Mouse (Mus musculus): ENCODE measurements around the gene Mrpl34. TPM values are rescaled to one million over a fixed set of nuclear protein-coding genes. Genes with fewer than 3 reads are reported as not detected.

Mrpl34 gene
- polyA plus RNA-seq, 1 experiment from 2014 or later = 238 TPM

- 94% methylated on average over 4 of the region's 4 CpGs for WGBS
These were observed 40.6 kb downstream of the Mrpl34 start for GRCm38 (mm10) chr8:71505326-71505725.

GRCm38 (mm10) chr8:71505979-71506378, 41.2 kb downstream of the Mrpl34 start:
- Histone ChIP-seq H3K36me3 (no peaks in the 10 kb centered on the region), H3K4me3 (no peak overlapping the region), H3K9me3 (replicated peaks) (no peaks in the 10 kb centered on the region), H3K27me3 (ENCODE audit: low read depth, poor library complexity, severe bottlenecking) (peaks cover 67% of the 10 kb centered on the region), H3K27ac (replicated peaks) (no peak overlapping the region), H3K4me1 (peaks cover 27% of the 10 kb centered on the region)
- WGBS = 85% methylated on average over 4 of the region's 4 CpGs
- no peak for DNase-seq (ENCODE audit: low spot score)

More at GRCm38 (mm10) chr8:71505326-71505725, 40.6 kb downstream of the Mrpl34 start:
- H3K27me3 ChIP-seq (ENCODE audit: low read depth, poor library complexity, severe bottlenecking) = peaks cover 60% of the 10 kb centered on the region
- H3K4me1 ChIP-seq = peaks cover 27% of the 10 kb centered on the region
- no peaks in the 10 kb centered on the region for H3K36me3 ChIP-seq
- H3K4me3 ChIP-seq = no peak overlapping the region
- no peak for DNase-seq (ENCODE audit: low spot score)
- no peaks in the 10 kb centered on the region for H3K9me3 ChIP-seq (replicated peaks)
- no peak overlapping the region for H3K27ac ChIP-seq (replicated peaks)

GRCm38 (mm10) chr8:71507589-71508104, 42.9 kb downstream of the Mrpl34 start:
- WGBS = under 1% methylated on average over 61 of the region's 61 CpGs
- H3K4me1 ChIP-seq = peaks cover 27% of the 10 kb centered on the region
- H3K27ac ChIP-seq (replicated peaks) = no peak overlapping the region
- no peaks in the 10 kb centered on the region for H3K9me3 ChIP-seq (replicated peaks)
- peak; percentile 83 for DNase-seq (ENCODE audit: low spot score)
- no peaks in the 10 kb centered on the region for H3K36me3 ChIP-seq
- peaks cover 77% of the 10 kb centered on the region for H3K27me3 ChIP-seq (ENCODE audit: low read depth, poor library complexity, severe bottlenecking)
- H3K4me3 ChIP-seq = peak overlapping the region; percentile 56

GRCm38 (mm10) chr8:71509316-71509715, 44.6 kb downstream of the Mrpl34 start:
- Histone ChIP-seq H3K27ac (replicated peaks) (no peak overlapping the region), H3K4me1 (peaks cover 23% of the 10 kb centered on the region), H3K36me3 (no peaks in the 10 kb centered on the region), H3K4me3 (no peak overlapping the region), H3K9me3 (replicated peaks) (no peaks in the 10 kb centered on the region), H3K27me3 (ENCODE audit: low read depth, poor library complexity, severe bottlenecking) (peaks cover 80% of the 10 kb centered on the region)
- no peak for DNase-seq (ENCODE audit: low spot score)
- 71% methylated on average over 2 of the region's 2 CpGs for whole genome bisulfite sequencing

- no peaks in the 10 kb centered on the region for H3K9me3 ChIP-seq (replicated peaks)
- peaks cover 58% of the 10 kb centered on the region for H3K27me3 ChIP-seq (ENCODE audit: low read depth, poor library complexity, severe bottlenecking)
- WGBS = 71% methylated on average over 14 of the region's 14 CpGs
- 0 out of 2 replicates have a peak within 1 kb of the TSS, but pooled peaks have one; percentile 14 for H3K4me3 ChIP-seq
- peaks cover 23% of the 10 kb centered on the region for H3K4me1 ChIP-seq
- no peak for DNase-seq (ENCODE audit: low spot score)
- H3K36me3 ChIP-seq = no peaks in the 10 kb centered on the region
- no peak within 1 kb of the TSS for H3K27ac ChIP-seq (replicated peaks)
These were observed 46.9 kb downstream of the Mrpl34 start, which contains the start of gene Plvap for GRCm38 (mm10) chr8:71511644-71512043. TSS of gene Plvap (minus strand) at chr8:71511752.

- Histone ChIP-seq H3K27me3 (ENCODE audit: low read depth, poor library complexity, severe bottlenecking) (peaks cover 42% of the 10 kb centered on the region), H3K4me3 (no peak overlapping the region), H3K9me3 (replicated peaks) (no peaks in the 10 kb centered on the region), H3K36me3 (no peaks in the 10 kb centered on the region), H3K27ac (replicated peaks) (no peak overlapping the region), H3K4me1 (peaks cover 23% of the 10 kb centered on the region)
- DNase-seq (ENCODE audit: low spot score) = no peak
- 78% methylated on average over 15 of the region's 15 CpGs for WGBS
These were observed 48.4 kb downstream of the Mrpl34 start for GRCm38 (mm10) chr8:71513018-71513754.

GRCm38 (mm10) chr8:71515043-71515442, 50.3 kb downstream of the Mrpl34 start:
- no peaks in the 10 kb centered on the region for H3K36me3 ChIP-seq
- peaks cover 24% of the 10 kb centered on the region for H3K27me3 ChIP-seq (ENCODE audit: low read depth, poor library complexity, severe bottlenecking)
- 71% methylated on average over 5 of the region's 5 CpGs for WGBS
- no peak for DNase-seq (ENCODE audit: low spot score)
- H3K9me3 ChIP-seq (replicated peaks) = no peaks in the 10 kb centered on the region
- no peak overlapping the region for H3K27ac ChIP-seq (replicated peaks)
- H3K4me3 ChIP-seq = no peak overlapping the region
- peaks cover 20% of the 10 kb centered on the region for H3K4me1 ChIP-seq

Other genes starting within 250 kb of the Mrpl34 start
- gene Myo9b, start 192.2 kb upstream of the Mrpl34 start, polyA plus RNA-seq (2016; fragmentation: Nextera tagmentation; extraction: Ambion mirVana) = 24.6 and 25.3 TPM in 2 replicates
- gene Haus8, start 192.0 kb upstream of the Mrpl34 start, polyA plus RNA-seq (2016; fragmentation: Nextera tagmentation; extraction: Ambion mirVana) = 60.8 and 61.4 TPM in 2 replicates
- gene Use1, start 98.1 kb upstream of the Mrpl34 start, polyA plus RNA-seq (2016; fragmentation: Nextera tagmentation; extraction: Ambion mirVana) = 68.5 and 74.3 TPM in 2 replicates
- 4.9 and 6.1 TPM in 2 replicates for gene Ocel1, start 93.7 kb upstream of the Mrpl34 start, polyA plus RNA-seq (2016; fragmentation: Nextera tagmentation; extraction: Ambion mirVana)
- 74.7 and 110 TPM in 2 replicates for gene Nr2f6, start 83.0 kb upstream of the Mrpl34 start, polyA plus RNA-seq (2016; fragmentation: Nextera tagmentation; extraction: Ambion mirVana)
- gene Ushbp1, start 69.2 kb upstream of the Mrpl34 start, polyA plus RNA-seq (2016; fragmentation: Nextera tagmentation; extraction: Ambion mirVana) = 5.0 and 6.3 TPM in 2 replicates
- 112 TPM in 2 replicates for gene Babam1, start 68.1 kb upstream of the Mrpl34 start, polyA plus RNA-seq (2016; fragmentation: Nextera tagmentation; extraction: Ambion mirVana)
- gene Ankle1, start 58.9 kb upstream of the Mrpl34 start, polyA plus RNA-seq (2016; fragmentation: Nextera tagmentation; extraction: Ambion mirVana) = 49.6 and 51.6 TPM in 2 replicates
- 75.0 and 78.3 TPM in 2 replicates for gene Abhd8, start 1.3 kb upstream of the Mrpl34 start, polyA plus RNA-seq (2016; fragmentation: Nextera tagmentation; extraction: Ambion mirVana)
- gene Dda1, start 4.2 kb downstream of the Mrpl34 start, polyA plus RNA-seq (2016; fragmentation: Nextera tagmentation; extraction: Ambion mirVana) = 131 and 141 TPM in 2 replicates
- gene Ano8, start 21.0 kb downstream of the Mrpl34 start, polyA plus RNA-seq (2016; fragmentation: Nextera tagmentation; extraction: Ambion mirVana) = 3.0 and 3.4 TPM in 2 replicates
- gene Gtpbp3, start 23.1 kb downstream of the Mrpl34 start, polyA plus RNA-seq (2016; fragmentation: Nextera tagmentation; extraction: Ambion mirVana) = 20.0 and 21.8 TPM in 2 replicates
- gene Plvap, start 46.8 kb downstream of the Mrpl34 start, polyA plus RNA-seq (2016; fragmentation: Nextera tagmentation; extraction: Ambion mirVana) = 39.4 and 45.2 TPM in 2 replicates
- 0.14 and 0.28 TPM in 2 replicates for gene Ccdc194, start 60.8 kb downstream of the Mrpl34 start, polyA plus RNA-seq (2016; fragmentation: Nextera tagmentation; extraction: Ambion mirVana)
- 8.6 and 9.3 TPM in 2 replicates for gene Bst2, start 72.5 kb downstream of the Mrpl34 start, polyA plus RNA-seq (2016; fragmentation: Nextera tagmentation; extraction: Ambion mirVana)
- 62.1 and 62.9 TPM in 2 replicates for gene Mvb12a, start 78.0 kb downstream of the Mrpl34 start, polyA plus RNA-seq (2016; fragmentation: Nextera tagmentation; extraction: Ambion mirVana)
- 0.14 TPM in 2 replicates for gene Tmem221, start 93.9 kb downstream of the Mrpl34 start, polyA plus RNA-seq (2016; fragmentation: Nextera tagmentation; extraction: Ambion mirVana)
- gene Nxnl1, start 101.6 kb downstream of the Mrpl34 start, polyA plus RNA-seq (2016; fragmentation: Nextera tagmentation; extraction: Ambion mirVana) = not detected in 2 replicates
- gene Slc27a1, start 103.9 kb downstream of the Mrpl34 start, polyA plus RNA-seq (2016; fragmentation: Nextera tagmentation; extraction: Ambion mirVana) = 21.5 and 27.0 TPM in 2 replicates
- 248 and 261 TPM in 2 replicates for gene Pgls, start 127.2 kb downstream of the Mrpl34 start, polyA plus RNA-seq (2016; fragmentation: Nextera tagmentation; extraction: Ambion mirVana)
- gene Fam129c, start 132.7 kb downstream of the Mrpl34 start, polyA plus RNA-seq (2016; fragmentation: Nextera tagmentation; extraction: Ambion mirVana) = 4.5 and 5.4 TPM in 2 replicates
- gene Colgalt1, start 146.0 kb downstream of the Mrpl34 start, polyA plus RNA-seq (2016; fragmentation: Nextera tagmentation; extraction: Ambion mirVana) = 51.2 and 52.8 TPM in 2 replicates
- gene Unc13a, start 206.8 kb downstream of the Mrpl34 start, polyA plus RNA-seq (2016; fragmentation: Nextera tagmentation; extraction: Ambion mirVana) = 4.6 and 8.1 TPM in 2 replicates
- gene Jak3, start 211.3 kb downstream of the Mrpl34 start, polyA plus RNA-seq (2016; fragmentation: Nextera tagmentation; extraction: Ambion mirVana) = 2.8 and 3.7 TPM in 2 replicates
- gene Insl3, start 224.3 kb downstream of the Mrpl34 start, polyA plus RNA-seq (2016; fragmentation: Nextera tagmentation; extraction: Ambion mirVana) = 0.30 and 0.37 TPM in 2 replicates
- gene B3gnt3, start 236.8 kb downstream of the Mrpl34 start, polyA plus RNA-seq (2016; fragmentation: Nextera tagmentation; extraction: Ambion mirVana) = 0.67 and 0.89 TPM in 2 replicates

All from midbrain, embryonic 10.5 days (tissue).